Mouse (Mus musculus) limb, embryonic 12.5 days (tissue): ENCODE measurements at regions not wholly inside any gene's neighbourhood (a gene's known extent, or its start where the extent isn't known, plus 50 kb on each side); places are given as distances from the start of the nearest gene placed in this dataset.

Experiments
- ATAC-seq: fragments of 200-750 bp; cut with Nextera tagmentation; 2 replicates; pipeline ENCODE4 v1.8.0; 2017; ENCODE audit warnings: low read depth, moderate TSS enrichment; ENCODE audit not compliant: insufficient number of reproducible peaks, insufficient read depth, low FRiP score, low TSS enrichment
- H3K27ac ChIP-seq: fragments of 300-500 bp; sonication (generic); 2 replicates; pipeline ENCODE4 v1.5.1; 2016; ENCODE audit warnings: mild to moderate bottlenecking, moderate library complexity
- H3K27me3 ChIP-seq: fragments of 300-500 bp; sonication (generic); 2 replicates; pipeline ENCODE4 v1.6.1; 2016; ENCODE audit warnings: mild to moderate bottlenecking, moderate library complexity
- H3K36me3 ChIP-seq: fragments of 300-500 bp; sonication (generic); 2 replicates; pipeline ENCODE4 v1.6.1; 2016; ENCODE audit warnings: mild to moderate bottlenecking, moderate library complexity
- H3K4me1 ChIP-seq: fragments of 300-500 bp; sonication (generic); replicated peaks from 2 replicates; pipeline ENCODE4 v1.6.1; 2016
- H3K4me2 ChIP-seq: fragments of 300-500 bp; sonication (generic); 2 replicates; pipeline ENCODE4 v1.6.1; 2016; ENCODE audit warnings: mild to moderate bottlenecking, moderate library complexity
- H3K4me3 ChIP-seq: fragments of 300-500 bp; sonication (generic); replicated peaks from 2 replicates; pipeline ENCODE4 v1.5.1; 2016; ENCODE audit warnings: mild to moderate bottlenecking
- H3K9ac ChIP-seq: fragments of 300-500 bp; sonication (generic); replicated peaks from 2 replicates; pipeline ENCODE4 v1.6.1; 2016; ENCODE audit warnings: mild to moderate bottlenecking, moderate library complexity
- H3K9me3 ChIP-seq: fragments of 300-500 bp; sonication (generic); 2 replicates; pipeline ENCODE4 v1.6.1; 2016; ENCODE audit warnings: mild to moderate bottlenecking, moderate library complexity
- whole genome bisulfite sequencing: fragments of 180-500 bp; shearing (Covaris S2); methylation state at CpG from one replicate; pipeline ENCODE4 v1.1.7; 2016; 5-methylcytosine and 5-hydroxymethylcytosine counted together

DNA sequence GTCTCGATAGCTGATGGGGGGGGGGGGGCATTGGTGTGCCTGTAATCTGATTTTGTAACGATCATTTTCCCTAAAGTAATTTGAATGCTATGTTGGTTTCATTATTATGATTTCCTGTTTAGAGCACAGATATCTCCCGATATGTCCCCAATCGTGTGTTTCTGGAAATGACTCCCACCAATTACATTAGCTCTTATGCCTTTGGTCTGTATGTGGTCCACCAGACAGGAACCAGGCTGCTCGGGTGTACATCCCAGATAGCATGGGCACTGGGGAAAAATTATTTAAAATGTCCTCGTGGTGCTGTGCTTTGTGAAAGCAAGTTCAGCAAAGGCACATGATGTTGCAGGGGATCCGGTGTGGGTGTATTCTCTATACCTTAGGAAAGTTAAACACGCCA lies 82.0 kb upstream of the Itga6 start:
- Histone ChIP-seq H3K4me2 (no peak overlapping the region), H3K4me3 (no peak overlapping the region), H3K4me1 (0 out of 2 replicates have a peak, but pooled peaks cover 7% of the 10 kb centered on the region), H3K9ac (no peak overlapping the region), H3K36me3 (no peaks in the 10 kb centered on the region), H3K27ac (no peak overlapping the region), H3K27me3 (no peaks in the 10 kb centered on the region), H3K9me3 (no peaks in the 10 kb centered on the region)
- no peak for ATAC-seq
- 85% methylated on average over 8 of the region's 8 CpGs for WGBS

DNA sequence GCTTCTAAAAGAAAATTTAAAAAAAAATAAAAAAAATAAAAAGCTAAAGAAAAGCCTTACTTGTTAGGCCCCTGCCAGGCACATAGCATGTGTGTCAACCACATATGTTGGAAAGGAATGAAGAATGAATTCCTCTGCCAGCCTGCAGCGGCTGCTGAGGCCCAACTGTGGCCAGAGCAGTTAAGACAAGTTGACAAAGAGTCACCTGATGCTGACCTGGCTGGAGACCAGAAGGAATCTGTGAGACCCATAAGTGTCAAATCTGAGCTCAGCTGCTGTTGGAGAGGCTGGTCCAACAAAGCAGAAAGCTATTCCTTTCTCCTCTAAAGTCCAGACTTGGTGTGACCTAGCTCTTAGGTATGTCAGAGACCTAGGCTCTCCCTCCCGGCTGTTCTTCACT lies 78.5 kb upstream of the Itga6 start:
- Histone ChIP-seq H3K36me3 (no peaks in the 10 kb centered on the region), H3K9ac (no peak overlapping the region), H3K9me3 (no peaks in the 10 kb centered on the region), H3K27me3 (no peaks in the 10 kb centered on the region), H3K4me1 (no peaks in the 10 kb centered on the region), H3K27ac (no peak overlapping the region), H3K4me3 (no peak overlapping the region), H3K4me2 (no peak overlapping the region)
- no peak for ATAC-seq
- WGBS = 76% methylated on average over 2 of the region's 2 CpGs

DNA sequence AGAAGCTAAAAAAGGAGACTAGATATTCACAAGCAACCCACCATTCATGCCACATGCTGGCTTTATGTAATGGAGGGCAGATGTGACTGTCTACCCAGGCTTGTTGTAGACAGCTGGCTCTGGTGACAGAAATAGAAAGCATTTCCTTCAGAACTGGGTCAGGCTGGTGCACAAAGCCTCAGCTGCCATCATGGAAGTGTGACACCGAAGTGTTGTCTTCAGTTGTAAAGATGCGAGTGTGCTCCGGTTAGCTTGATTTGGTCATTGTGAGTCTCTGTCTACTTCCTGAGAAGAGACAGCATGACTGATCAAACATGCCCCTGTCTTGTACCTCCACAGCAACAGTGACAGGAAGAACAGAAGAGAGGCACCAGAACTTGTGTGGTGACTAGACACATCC lies 77.7 kb upstream of the Itga6 start:
- Histone ChIP-seq H3K4me2 (no peak overlapping the region), H3K27me3 (no peaks in the 10 kb centered on the region), H3K4me3 (no peak overlapping the region), H3K27ac (no peak overlapping the region), H3K4me1 (0 out of 2 replicates have a peak, but pooled peaks cover under 1% of the 10 kb centered on the region), H3K36me3 (no peaks in the 10 kb centered on the region), H3K9ac (no peak overlapping the region), H3K9me3 (no peaks in the 10 kb centered on the region)
- no peak for ATAC-seq
- 88% methylated on average over 3 of the region's 3 CpGs for WGBS

DNA sequence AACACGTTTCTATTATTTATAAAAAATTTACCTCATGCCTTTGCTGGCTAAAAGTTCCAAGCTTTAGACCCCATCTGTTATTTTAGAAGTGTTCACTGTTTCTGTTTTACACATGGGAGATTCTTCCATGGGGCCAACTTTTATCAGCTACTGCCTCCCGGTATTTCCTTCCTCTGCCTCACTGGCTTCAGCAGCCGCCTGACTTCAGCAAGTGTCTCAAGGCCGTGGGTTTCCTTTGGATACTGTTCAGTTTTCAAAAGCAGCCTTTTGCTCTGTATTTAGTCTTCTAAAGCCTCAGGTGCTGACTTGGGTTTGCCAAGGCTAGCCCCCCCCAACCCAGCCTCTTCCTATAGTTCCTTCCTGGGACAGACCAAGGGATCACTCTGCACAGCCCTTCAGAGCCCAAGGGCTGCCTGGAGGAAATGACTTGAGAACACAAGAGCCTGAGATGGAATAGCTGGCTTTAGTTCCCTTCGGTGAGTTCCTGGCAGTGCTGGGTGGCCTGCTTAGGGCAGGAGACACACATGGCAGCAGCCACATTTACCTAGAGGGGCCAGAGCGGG lies 75.1 kb upstream of the Itga6 start:
- Histone ChIP-seq H3K36me3 (no peaks in the 10 kb centered on the region), H3K4me1 (peaks cover 14% of the 10 kb centered on the region), H3K9me3 (no peaks in the 10 kb centered on the region), H3K27ac (no peak overlapping the region), H3K4me3 (no peak overlapping the region), H3K27me3 (no peaks in the 10 kb centered on the region), H3K4me2 (no peak overlapping the region), H3K9ac (no peak overlapping the region)
- 89% methylated on average over 6 of the region's 6 CpGs for WGBS
- no peak for ATAC-seq

DNA sequence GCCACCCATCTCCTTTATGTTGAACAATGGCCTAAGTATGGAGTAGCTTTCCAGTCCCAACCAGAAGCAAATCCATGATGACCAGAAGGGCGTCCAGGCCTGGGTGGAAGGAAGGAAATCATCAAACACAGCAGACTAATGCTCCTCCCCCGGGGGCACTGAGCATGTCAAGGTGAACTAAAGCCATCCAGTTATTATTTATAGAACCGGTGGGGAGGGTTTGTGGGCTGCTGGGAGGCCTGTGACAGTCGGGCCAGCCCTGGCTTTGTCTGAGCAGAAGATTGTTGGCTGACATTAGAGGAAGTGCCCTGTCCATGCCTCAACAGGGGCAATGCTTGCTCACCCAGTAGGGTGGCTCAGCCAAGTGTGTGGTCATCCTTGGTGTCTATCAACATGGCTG lies 74.5 kb upstream of the Itga6 start:
- Histone ChIP-seq H3K9me3 (no peaks in the 10 kb centered on the region), H3K4me3 (no peak overlapping the region), H3K27ac (no peak overlapping the region), H3K4me1 (peaks cover 14% of the 10 kb centered on the region), H3K4me2 (no peak overlapping the region), H3K9ac (no peak overlapping the region), H3K27me3 (no peaks in the 10 kb centered on the region), H3K36me3 (no peaks in the 10 kb centered on the region)
- no peak for ATAC-seq
- WGBS = 81% methylated on average over 4 of the region's 4 CpGs

DNA sequence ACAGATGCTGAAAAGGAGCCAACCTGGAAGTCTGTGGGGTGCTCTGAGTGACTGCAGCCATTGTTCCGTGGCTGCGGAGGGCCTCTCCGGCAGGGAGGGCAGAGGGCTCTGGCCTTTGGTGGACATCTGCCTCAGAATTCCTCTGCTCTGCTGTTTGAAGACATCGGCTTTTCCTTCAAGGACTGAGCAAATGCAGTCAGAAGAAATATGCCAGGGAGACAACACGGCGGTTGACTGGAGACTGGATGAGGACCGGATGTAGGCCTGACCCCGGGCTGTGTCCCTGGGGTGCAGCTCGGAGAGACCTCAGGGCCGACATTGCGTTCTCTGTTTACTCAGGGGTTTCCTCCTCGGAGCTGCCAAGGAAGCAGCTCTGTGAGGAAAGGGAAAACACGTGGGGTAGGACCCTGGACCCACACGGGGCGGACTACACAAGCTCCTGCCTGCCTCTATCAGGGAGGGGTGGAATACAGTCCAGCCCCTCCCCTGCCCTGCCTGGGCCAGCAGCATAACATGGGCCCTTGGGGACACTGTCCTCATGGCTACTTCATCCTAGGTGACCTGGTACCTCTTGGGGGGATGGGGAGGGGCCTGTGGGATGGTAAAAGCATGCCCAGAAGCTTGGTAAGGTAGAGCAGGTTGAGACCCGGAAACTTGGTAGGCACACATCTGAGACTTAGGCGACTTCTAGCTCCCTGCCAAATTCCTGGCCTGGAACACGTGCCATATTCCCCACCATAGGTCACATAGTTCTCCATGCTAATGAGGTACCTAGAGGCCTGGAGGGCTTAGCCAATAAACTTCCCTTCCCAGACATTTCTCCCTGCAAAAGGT lies 72.1 kb upstream of the Itga6 start:
- H3K27ac ChIP-seq = peak overlapping the region; percentile 69
- H3K4me3 ChIP-seq = no peak overlapping the region
- no peak overlapping the region for H3K4me2 ChIP-seq
- H3K9me3 ChIP-seq = no peaks in the 10 kb centered on the region
- peaks cover 14% of the 10 kb centered on the region for H3K4me1 ChIP-seq
- no peak overlapping the region for H3K9ac ChIP-seq
- H3K36me3 ChIP-seq = no peaks in the 10 kb centered on the region
- H3K27me3 ChIP-seq = no peaks in the 10 kb centered on the region
- WGBS = 75% methylated on average over 18 of the region's 18 CpGs
- ATAC-seq = peak; percentile 62

DNA sequence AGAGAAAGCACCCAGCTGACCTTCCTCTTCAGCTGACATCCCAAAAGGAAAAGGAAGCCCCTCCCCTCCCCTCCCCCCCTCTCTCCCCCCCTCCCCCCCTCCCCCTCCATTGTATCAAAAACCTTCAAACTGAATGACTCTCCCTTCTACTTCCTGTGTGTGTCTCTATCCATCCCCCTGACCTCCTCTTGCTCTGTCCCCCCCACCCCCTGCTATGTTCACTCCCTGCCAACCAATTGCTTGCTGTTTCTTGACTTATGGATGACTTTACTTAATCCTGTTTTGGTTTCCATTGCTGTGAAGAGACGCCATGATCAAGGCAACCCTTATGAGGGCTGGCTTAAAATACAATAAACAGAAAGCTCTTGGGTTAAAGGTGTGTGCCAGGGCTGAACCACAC lies 64.7 kb upstream of the Itga6 start:
- no peak for ATAC-seq
- H3K4me3 ChIP-seq = no peak overlapping the region
- H3K4me2 ChIP-seq = no peak overlapping the region
- peak overlapping the region; percentile 35; the same call in 1 of the 2 replicates for H3K27ac ChIP-seq
- no peak overlapping the region for H3K9ac ChIP-seq
- H3K27me3 ChIP-seq = no peaks in the 10 kb centered on the region
- no peaks in the 10 kb centered on the region for H3K9me3 ChIP-seq
- H3K4me1 ChIP-seq = peaks cover 7% of the 10 kb centered on the region
- WGBS = 26% methylated on average over 1 of the region's 1 CpGs
- H3K36me3 ChIP-seq = no peaks in the 10 kb centered on the region

DNA sequence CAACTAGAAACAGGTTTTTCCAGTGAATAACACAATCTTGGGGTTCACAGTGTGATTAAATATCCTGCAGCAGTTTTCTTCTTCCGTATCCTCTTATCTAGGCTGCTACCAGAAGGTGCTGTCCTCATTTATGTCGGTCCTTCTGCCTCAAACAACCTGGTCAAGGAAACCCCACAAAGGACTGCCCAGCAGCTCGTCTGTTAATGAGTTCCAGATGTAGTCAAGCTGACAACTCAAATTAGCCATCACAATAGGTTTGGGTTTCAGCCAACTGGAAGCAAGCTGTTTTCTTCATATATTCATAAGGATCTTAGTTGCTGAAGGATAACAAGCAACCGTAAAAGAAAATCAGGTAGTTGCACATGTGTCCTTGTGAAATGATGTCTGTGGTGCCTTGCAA lies 64.3 kb upstream of the Itga6 start:
- no peaks in the 10 kb centered on the region for H3K27me3 ChIP-seq
- WGBS = 19% methylated on average over 4 of the region's 4 CpGs
- ATAC-seq = no peak
- peak overlapping the region; percentile 35; the same call in 1 of the 2 replicates for H3K27ac ChIP-seq
- no peaks in the 10 kb centered on the region for H3K9me3 ChIP-seq
- H3K4me3 ChIP-seq = no peak overlapping the region
- H3K36me3 ChIP-seq = no peaks in the 10 kb centered on the region
- H3K4me2 ChIP-seq = no peak overlapping the region
- peaks cover 7% of the 10 kb centered on the region for H3K4me1 ChIP-seq
- H3K9ac ChIP-seq = no peak overlapping the region

DNA sequence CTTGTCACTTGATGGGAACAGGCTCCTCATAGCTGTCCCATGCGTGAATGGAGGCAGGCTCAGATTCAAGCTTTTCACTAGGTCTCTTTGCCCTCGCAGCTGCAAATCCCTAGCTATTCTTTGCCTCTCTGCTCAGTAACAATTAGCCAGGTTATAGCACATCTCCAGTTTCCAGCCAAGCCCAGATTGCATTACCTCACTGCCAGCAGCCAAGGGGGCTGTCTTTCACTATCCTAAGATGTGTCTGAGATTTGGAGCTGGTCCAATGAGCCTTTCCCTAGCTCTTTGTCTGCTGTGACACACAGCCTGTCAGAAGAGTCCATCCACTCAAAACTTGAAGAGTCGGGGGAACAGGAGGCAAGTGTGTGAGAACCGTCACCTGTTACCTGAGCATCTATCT lies 62.0 kb upstream of the Itga6 start:
- Histone ChIP-seq H3K4me3 (no peak overlapping the region), H3K4me1 (peaks cover 7% of the 10 kb centered on the region), H3K27me3 (no peaks in the 10 kb centered on the region), H3K4me2 (no peak overlapping the region), H3K9me3 (no peaks in the 10 kb centered on the region), H3K27ac (no peak overlapping the region), H3K36me3 (no peaks in the 10 kb centered on the region), H3K9ac (no peak overlapping the region)
- WGBS = 82% methylated on average over 4 of the region's 4 CpGs
- no peak for ATAC-seq

DNA sequence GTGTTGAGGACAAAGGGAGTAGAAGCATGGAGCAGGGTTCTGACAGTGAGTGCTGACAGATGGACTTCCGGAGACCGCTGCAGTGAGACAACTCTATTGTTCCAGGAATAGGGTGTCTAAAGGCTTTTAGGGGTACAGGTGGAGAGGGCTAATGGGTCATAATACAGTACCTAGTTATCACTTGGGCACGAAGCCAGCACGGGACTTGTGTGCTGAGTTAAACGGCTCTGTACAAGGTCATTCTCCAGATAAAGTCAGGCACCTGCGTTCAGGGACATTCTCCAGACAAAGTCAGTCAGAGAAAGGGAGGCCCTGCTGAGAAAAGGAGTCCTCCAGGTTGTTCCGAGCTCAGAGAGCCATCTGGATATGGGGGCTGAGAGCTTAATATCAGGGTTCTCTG lies 60.2 kb upstream of the Itga6 start:
- Histone ChIP-seq H3K27ac (no peak overlapping the region), H3K4me3 (no peak overlapping the region), H3K36me3 (no peaks in the 10 kb centered on the region), H3K9ac (no peak overlapping the region), H3K9me3 (no peaks in the 10 kb centered on the region), H3K4me1 (peaks cover 12% of the 10 kb centered on the region), H3K4me2 (no peak overlapping the region), H3K27me3 (no peaks in the 10 kb centered on the region)
- 86% methylated on average over 7 of the region's 7 CpGs for WGBS
- no peak for ATAC-seq

DNA sequence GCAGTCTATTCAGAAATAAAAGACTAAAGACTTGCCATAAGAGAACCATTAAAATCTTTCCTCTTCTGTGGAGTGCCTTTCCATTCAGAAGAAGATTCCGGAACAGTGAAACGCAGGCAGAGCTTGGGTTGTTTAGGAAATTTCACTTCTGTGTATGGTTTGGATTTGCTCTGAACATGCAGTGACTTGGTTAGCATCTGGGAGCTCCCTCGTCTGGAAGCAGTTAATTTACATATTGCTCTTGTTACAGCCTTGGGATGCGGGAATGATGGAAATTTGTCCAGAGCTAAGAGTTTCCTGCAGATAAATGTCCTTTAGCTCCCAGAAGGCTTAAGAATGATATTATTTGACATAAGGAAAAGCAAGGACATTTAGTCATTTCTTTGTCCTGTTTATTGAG lies 56.4 kb upstream of the Itga6 start:
- Histone ChIP-seq H3K36me3 (no peaks in the 10 kb centered on the region), H3K4me1 (peaks cover 14% of the 10 kb centered on the region), H3K9ac (no peak overlapping the region), H3K27ac (no peak overlapping the region), H3K9me3 (peaks cover 7% of the 10 kb centered on the region), H3K27me3 (no peaks in the 10 kb centered on the region), H3K4me3 (no peak overlapping the region), H3K4me2 (no peak overlapping the region)
- no peak for ATAC-seq
- 48% methylated on average over 4 of the region's 4 CpGs for WGBS
